Mouse (Mus musculus) retina, adult 2 months (tissue): ENCODE results near the gene Rheb.
"Not testable (repeated sequence)": the region's sequence is repeated elsewhere in the genome, so short reads cannot be mapped to it uniquely, and the experiment has no call there.

Experiments used
- DNase-seq: peaks from one replicate; pipeline ENCODE4 v3.0.0-alpha.2; 2012; ENCODE audit warnings: low read depth, low spot score

Rheb gene

GRCm38 (mm10) chr5:24841662-24842273 is 656 bp downstream of the Rheb start:
- DNase-seq = no peak

- no peak for DNase-seq
These were observed 1.4 kb downstream of the Rheb start for GRCm38 (mm10) chr5:24840975-24841431.

GRCm38 (mm10) chr5:24834491-24834890 is 7.9 kb downstream of the Rheb start:
- no peak for DNase-seq

GRCm38 (mm10) chr5:24831912-24832311 is 10.5 kb downstream of the Rheb start:
- DNase-seq = no peak

- DNase-seq = no peak
These were observed 14.0 kb downstream of the Rheb start for GRCm38 (mm10) chr5:24828446-24828845.

GRCm38 (mm10) chr5:24827173-24827572 is 15.3 kb downstream of the Rheb start:
- DNase-seq = no peak

GRCm38 (mm10) chr5:24826056-24826770 is 16.2 kb downstream of the Rheb start:
- no peak for DNase-seq

GRCm38 (mm10) chr5:24825365-24826055 is 16.9 kb downstream of the Rheb start:
- no peak for DNase-seq

GRCm38 (mm10) chr5:24823864-24824405 is 18.5 kb downstream of the Rheb start:
- DNase-seq = no peak

GRCm38 (mm10) chr5:24822781-24823180 is 19.6 kb downstream of the Rheb start:
- no peak for DNase-seq

GRCm38 (mm10) chr5:24822231-24822630 is 20.2 kb downstream of the Rheb start:
- not testable (repeated sequence) for DNase-seq

GRCm38 (mm10) chr5:24821403-24821841 is 21.0 kb downstream of the Rheb start:
- no peak for DNase-seq

- no peak for DNase-seq
These were observed 21.8 kb downstream of the Rheb start for GRCm38 (mm10) chr5:24820627-24821026.

- no peak for DNase-seq
These were observed 25.2 kb downstream of the Rheb start for GRCm38 (mm10) chr5:24817191-24817590.

- no peak for DNase-seq
These were observed 28.5 kb downstream of the Rheb start for GRCm38 (mm10) chr5:24813946-24814345.

GRCm38 (mm10) chr5:24813005-24813404 is 29.4 kb downstream of the Rheb start:
- DNase-seq = no peak

- no peak for DNase-seq
These were observed 37.2 kb downstream of the Rheb start for GRCm38 (mm10) chr5:24805222-24805621.

GRCm38 (mm10) chr5:24804661-24805060 is 37.8 kb downstream of the Rheb start:
- no peak for DNase-seq

GRCm38 (mm10) chr5:24801841-24802624 is 40.4 kb downstream of the Rheb start:
- no peak for DNase-seq

GRCm38 (mm10) chr5:24800416-24800815 is 42.0 kb downstream of the Rheb start:
- DNase-seq = no peak

GRCm38 (mm10) chr5:24798639-24799038 is 43.8 kb downstream of the Rheb start:
- DNase-seq = no peak
